Mouse (Mus musculus): ENCODE data around the gene S100g.

DNA sequence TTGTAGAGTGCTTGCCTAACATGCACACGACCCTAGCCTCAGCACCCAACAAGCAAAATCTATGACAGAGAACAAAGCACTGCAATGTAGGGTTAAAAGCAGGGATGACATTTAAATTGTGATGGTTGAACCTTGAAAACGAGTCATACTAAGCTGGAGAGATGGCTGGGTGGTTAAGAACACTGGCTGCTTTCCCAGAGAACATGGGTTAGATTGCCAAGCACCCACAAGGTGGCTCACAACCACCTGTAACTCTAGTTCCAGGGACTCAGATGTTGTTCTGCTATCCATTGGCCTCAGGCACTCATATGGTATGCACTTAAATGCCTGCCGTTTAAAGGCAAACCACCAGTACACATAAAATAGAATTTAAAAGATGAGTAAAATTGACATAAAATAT lies 27.7 kb upstream of the S100g start:
- TF ChIP-seq SIN3A (IDR thresholded peaks at IDR 0.05; ENCODE audit: low read length) (no peak), POLR2A (IDR thresholded peaks at IDR 0.05; ENCODE audit: low read depth, low read length) (no peak), MAX (IDR thresholded peaks at IDR 0.05; ENCODE audit: low read length) (no peak), CTCF (conservative IDR thresholded peaks at IDR 0.05 in 1 of 2, IDR thresholded peaks at IDR 0.05 in 1 of 2; ENCODE audit: low read depth in 2 of 2, low read length in 2 of 2) (no peak)

All from CH12.LX (cell line).